Mouse (Mus musculus): Measurements from ENCODE around the gene Coro1b. TPM values are rescaled to one million over a fixed set of nuclear protein-coding genes. Genes with fewer than 3 reads are reported as not detected.
A peak's percentile ranks its signal among the peaks of the same experiment; 100 is the strongest.

Coro1b gene
- total and polyA plus RNA-seq, 3 experiments: 179 to 265 (median 194) TPM

GRCm38 (mm10) chr19:4180411-4180810 lies 32.0 kb downstream of the Coro1b start:
- dilution Hi-C loops (cut with MboI; ENCODE audit: extremely low pct_ligation_motif_present, extremely low pct_unique_long_range_greater_than_20kb, low sequenced_read_pairs): no loop called here
- no peak for DNase-seq (ENCODE audit: extremely low read depth)
- peaks cover 48 to 85% of the 10 kb centered on the region in 2 experiments for H3K36me3 ChIP-seq (replicated peaks in 1 of 2; ENCODE audit: control insufficient read depth in 1 of 2, insufficient read depth in 1 of 2, low read length in 1 of 2)
- in situ Hi-C loops (cut with MboI; ENCODE audit: low pct_ligation_motif_present, low pct_unique_long_range_greater_than_20kb, low sequenced_read_pairs): no loop called here
- H3K27me3 ChIP-seq (replicated peaks): no peaks in the 10 kb centered on the region
- H3K4me1 ChIP-seq (ENCODE audit: control insufficient read depth in 1 of 2, insufficient read depth in 2 of 2): peaks cover 5 to 38% of the 10 kb centered on the region in 2 experiments; a peak in 3 of 4 replicates
- H3K4me3 ChIP-seq (replicated peaks in 1 of 3; ENCODE audit: low read depth in 2 of 3, low read length in 2 of 3, poor library complexity in 1 of 3): no peak overlapping the region
- no peak overlapping the region for H3K27ac ChIP-seq (ENCODE audit: insufficient read depth, low read depth)
- H3K4me2 ChIP-seq (ENCODE audit: insufficient read depth, low read depth, poor library complexity, severe bottlenecking): no peak overlapping the region
- no peaks in the 10 kb centered on the region for H3K79me2 ChIP-seq (replicated peaks; ENCODE audit: control insufficient read depth, extremely low read depth, insufficient read depth, poor library complexity, severe bottlenecking)
- H3K9me3 ChIP-seq (replicated peaks; ENCODE audit: low read length): no peaks in the 10 kb centered on the region
- no peak overlapping the region for H3K9ac ChIP-seq (ENCODE audit: insufficient read depth, low read depth)
- no peak for TF ChIP-seq MAFK (IDR thresholded peaks at IDR 0.05; ENCODE audit: insufficient replicate concordance, low read length)
- no peak for TF ChIP-seq ELF1 (IDR thresholded peaks at IDR 0.05; ENCODE audit: low read depth, low read length)
- no peak for TF ChIP-seq EP300 (IDR thresholded peaks at IDR 0.05; ENCODE audit: low read length)
- no peak for TF ChIP-seq CHD1 (IDR thresholded peaks at IDR 0.05; ENCODE audit: low read depth, low read length)
- no peak for TF ChIP-seq MAZ (IDR thresholded peaks at IDR 0.05; ENCODE audit: low read depth, low read length)
- no peak for TF ChIP-seq GABPA (IDR thresholded peaks at IDR 0.05; ENCODE audit: insufficient replicate concordance, low read depth, low read length)
- no peak for TF ChIP-seq CTCF (conservative IDR thresholded peaks at IDR 0.05 in 1 of 2, IDR thresholded peaks at IDR 0.05 in 1 of 2; ENCODE audit: low read depth in 2 of 2, low read length in 2 of 2)
- TF ChIP-seq KAT2A (IDR thresholded peaks at IDR 0.05; ENCODE audit: insufficient replicate concordance, low read length): no peak
- TF ChIP-seq ZNF384 (IDR thresholded peaks at IDR 0.05; ENCODE audit: low read depth, low read length): no peak
- TF ChIP-seq USF1 (IDR thresholded peaks at IDR 0.05; ENCODE audit: low read depth, low read length): no peak
- no peak for TF ChIP-seq E2F4 (IDR thresholded peaks at IDR 0.05; ENCODE audit: insufficient replicate concordance, low read depth, low read length)
- no peak for TF ChIP-seq ZKSCAN1 (IDR thresholded peaks at IDR 0.05; ENCODE audit: borderline replicate concordance, low read depth, low read length)
- TF ChIP-seq ZMIZ1 (IDR thresholded peaks at IDR 0.05; ENCODE audit: low read depth, low read length): no peak
- TF ChIP-seq CHD2 (IDR thresholded peaks at IDR 0.05; ENCODE audit: low read length): no peak
- TF ChIP-seq RAD21 (IDR thresholded peaks at IDR 0.05; ENCODE audit: low read depth, low read length): no peak

GRCm38 (mm10) chr19:4181892-4182291 lies 33.5 kb downstream of the Coro1b start:
- H3K9ac ChIP-seq (ENCODE audit: insufficient read depth, low read depth): no peak overlapping the region
- H3K36me3 ChIP-seq (replicated peaks in 1 of 2; ENCODE audit: control insufficient read depth in 1 of 2, insufficient read depth in 1 of 2, low read length in 1 of 2): peaks cover 63 to 90% of the 10 kb centered on the region in 2 experiments
- no peaks in the 10 kb centered on the region for H3K79me2 ChIP-seq (replicated peaks; ENCODE audit: control insufficient read depth, extremely low read depth, insufficient read depth, poor library complexity, severe bottlenecking)
- no peak overlapping the region for H3K4me2 ChIP-seq (ENCODE audit: insufficient read depth, low read depth, poor library complexity, severe bottlenecking)
- no peak overlapping the region for H3K27ac ChIP-seq (ENCODE audit: insufficient read depth, low read depth)
- TF ChIP-seq NRF1 (IDR thresholded peaks at IDR 0.05; ENCODE audit: low read depth, low read length): no peak
- no peak for TF ChIP-seq ZNF384 (IDR thresholded peaks at IDR 0.05; ENCODE audit: low read depth, low read length)
- TF ChIP-seq RAD21 (IDR thresholded peaks at IDR 0.05; ENCODE audit: low read depth, low read length): no peak
- TF ChIP-seq CTCF (conservative IDR thresholded peaks at IDR 0.05 in 1 of 2, IDR thresholded peaks at IDR 0.05 in 1 of 2; ENCODE audit: low read depth in 2 of 2, low read length in 2 of 2): no peak
- TF ChIP-seq MAZ (IDR thresholded peaks at IDR 0.05; ENCODE audit: low read depth, low read length): no peak
- no peak for TF ChIP-seq MAFK (IDR thresholded peaks at IDR 0.05; ENCODE audit: insufficient replicate concordance, low read length)
- no peak for TF ChIP-seq MEF2A (IDR thresholded peaks at IDR 0.05; ENCODE audit: borderline replicate concordance, low read depth, low read length)
- TF ChIP-seq SMC3 (IDR thresholded peaks at IDR 0.05; ENCODE audit: low read depth, low read length): no peak
- TF ChIP-seq RCOR1 (conservative IDR thresholded peaks at IDR 0.05; ENCODE audit: low read depth, low read length): no peak
- no peak for TF ChIP-seq KAT2A (IDR thresholded peaks at IDR 0.05; ENCODE audit: insufficient replicate concordance, low read length)
- no peak for TF ChIP-seq ZC3H11A (IDR thresholded peaks at IDR 0.05; ENCODE audit: low read depth, low read length)
- TF ChIP-seq GABPA (IDR thresholded peaks at IDR 0.05; ENCODE audit: insufficient replicate concordance, low read depth, low read length): no peak
- no peak for TF ChIP-seq EP300 (IDR thresholded peaks at IDR 0.05; ENCODE audit: low read length)
- no peak for TF ChIP-seq POLR2A (IDR thresholded peaks at IDR 0.05; ENCODE audit: low read depth, low read length)
- no peak for TF ChIP-seq USF1 (IDR thresholded peaks at IDR 0.05; ENCODE audit: low read depth, low read length)
- TF ChIP-seq PAX5 (IDR thresholded peaks at IDR 0.05; ENCODE audit: low read length): no peak
- TF ChIP-seq TBP (conservative IDR thresholded peaks at IDR 0.05; ENCODE audit: low read depth, low read length): no peak
- no peak for TF ChIP-seq E2F4 (IDR thresholded peaks at IDR 0.05; ENCODE audit: insufficient replicate concordance, low read depth, low read length)
- no peak for TF ChIP-seq SIN3A (IDR thresholded peaks at IDR 0.05; ENCODE audit: low read length)
- no peak for TF ChIP-seq USF2 (conservative IDR thresholded peaks at IDR 0.05; ENCODE audit: low read depth, low read length)
- H3K4me3 ChIP-seq (replicated peaks in 1 of 3; ENCODE audit: low read depth in 2 of 3, low read length in 2 of 3, poor library complexity in 1 of 3): no peak overlapping the region
- H3K9me3 ChIP-seq (replicated peaks; ENCODE audit: low read length): no peaks in the 10 kb centered on the region
- in situ Hi-C loops (cut with MboI; ENCODE audit: low pct_ligation_motif_present, low pct_unique_long_range_greater_than_20kb, low sequenced_read_pairs): no loop called here
- DNase-seq (ENCODE audit: extremely low read depth): peak; percentile 54
- H3K4me1 ChIP-seq (ENCODE audit: control insufficient read depth in 1 of 2, insufficient read depth in 2 of 2): peaks cover 9 to 53% of the 10 kb centered on the region in 2 experiments; a peak in 3 of 4 replicates
- H3K27me3 ChIP-seq (replicated peaks): no peaks in the 10 kb centered on the region
- dilution Hi-C loops (cut with MboI; ENCODE audit: extremely low pct_ligation_motif_present, extremely low pct_unique_long_range_greater_than_20kb, low sequenced_read_pairs): no loop called here
